Mouse (Mus musculus) testis, adult 2 months (tissue): ENCODE measurements at regions not wholly inside any gene's neighbourhood (a gene's known extent, or its start where the extent isn't known, plus 50 kb on each side); places are given as distances from the start of the nearest gene placed in this dataset.

Source experiments
- CTCF ChIP-seq: fragments of 200-500 bp; IDR thresholded peaks from 2 replicates; pipeline ENCODE4 v1.5.1; 2012; ENCODE audit warnings: low read depth, mild to moderate bottlenecking, inconsistent platforms, low read length, moderate library complexity; ENCODE audit not compliant: control insufficient read depth, insufficient read depth, insufficient replicate concordance
- POLR2A ChIP-seq: fragments of 200-500 bp; IDR thresholded peaks from 2 replicates; pipeline ENCODE4 v1.6.1; 2012; ENCODE audit warnings: low read depth, mild to moderate bottlenecking, inconsistent platforms, low read length, moderate library complexity; ENCODE audit not compliant: control insufficient read depth

- TF ChIP-seq POLR2A (no peak), CTCF (no peak)
These were observed 321.5 kb upstream of the Adam34 start for GRCm38 (mm10) chr8:44031376-44031775.
